Mouse (Mus musculus) heart, embryonic 15.5 days (tissue): Measurements from ENCODE around the gene Sgsm2. TPM values are rescaled to one million over a fixed set of nuclear protein-coding genes. Genes with fewer than 3 reads are reported as not detected.

Source experiments
- ATAC-seq: fragments of 200-750 bp; cut with Nextera tagmentation; replicated peaks from 2 replicates; pipeline ENCODE4 v1.8.0; 2017; ENCODE audit warnings: low read depth, moderate TSS enrichment; ENCODE audit not compliant: insufficient number of reproducible peaks, insufficient read depth, low FRiP score
- H3K27ac ChIP-seq: fragments of 300-500 bp; sonication (generic); 2 replicates; pipeline ENCODE4 v1.5.1; 2015; ENCODE audit warnings: mild to moderate bottlenecking, inconsistent platforms
- H3K27me3 ChIP-seq: fragments of 300-500 bp; sonication (generic); 2 replicates; pipeline ENCODE4 v1.6.1; 2015; ENCODE audit warnings: inconsistent platforms
- H3K36me3 ChIP-seq: fragments of 300-500 bp; sonication (generic); 2 replicates; pipeline ENCODE4 v1.6.1; 2015; ENCODE audit warnings: mild to moderate bottlenecking, inconsistent platforms
- H3K4me1 ChIP-seq: fragments of 300-500 bp; sonication (generic); replicated peaks from 2 replicates; pipeline ENCODE4 v1.6.1; 2015; ENCODE audit warnings: inconsistent platforms
- H3K4me2 ChIP-seq: fragments of 300-500 bp; sonication (generic); 2 replicates; pipeline ENCODE4 v1.6.1; 2015; ENCODE audit warnings: inconsistent platforms, mild to moderate bottlenecking, moderate library complexity
- H3K4me3 ChIP-seq: fragments of 300-500 bp; sonication (generic); 2 replicates; pipeline ENCODE4 v1.5.1; 2015; ENCODE audit warnings: mild to moderate bottlenecking, inconsistent platforms
- H3K9ac ChIP-seq: fragments of 300-500 bp; sonication (generic); 2 replicates; pipeline ENCODE4 v1.6.1; 2015; ENCODE audit warnings: mild to moderate bottlenecking, inconsistent platforms
- H3K9me3 ChIP-seq: fragments of 300-500 bp; sonication (generic); replicated peaks from 2 replicates; pipeline ENCODE4 v1.6.1; 2016; ENCODE audit warnings: inconsistent platforms
- WGBS: fragments of 180-500 bp; shearing (Covaris S2); methylation state at CpG from one replicate; pipeline ENCODE4 v1.1.7; 2015; ENCODE audit warnings: mixed read lengths; 5-methylcytosine and 5-hydroxymethylcytosine counted together
- microRNA-seq: library from miRNA; unstranded; fragments of <30 nt; microRNA quantifications from one replicate; pipeline ENCODE4, GENCODE M21; 2016
- polyA plus RNA-seq: library from polyadenylated mRNA; unstranded; fragments of >200 nt; fragmentation: Nextera tagmentation; extraction: Ambion mirVana; gene quantifications from 2 replicates; pipeline ENCODE4 v1.2.1, GENCODE M21; 2015

The Sgsm2 gene
- polyA plus RNA-seq, 1 experiment from 2014 or later, result 3.5 TPM

GRCm38 (mm10) chr11:74804081-74804627, 92.7 kb downstream of the Sgsm2 start:
- H3K4me1 ChIP-seq, result no peaks in the 10 kb centered on the region
- no peaks in the 10 kb centered on the region for H3K9me3 ChIP-seq
- no peak overlapping the region for H3K4me2 ChIP-seq
- H3K27me3 ChIP-seq, result no peaks in the 10 kb centered on the region
- ATAC-seq, result no peak
- no peak overlapping the region for H3K9ac ChIP-seq
- no peak overlapping the region for H3K27ac ChIP-seq
- WGBS, result 78% methylated on average over 3 of the region's 3 CpGs
- peaks cover 35% of the 10 kb centered on the region for H3K36me3 ChIP-seq
- no peak overlapping the region for H3K4me3 ChIP-seq

- Histone ChIP-seq H3K4me2 (no peak overlapping the region), H3K4me3 (no peak overlapping the region), H3K27ac (no peak overlapping the region), H3K9ac (no peak overlapping the region), H3K27me3 (no peaks in the 10 kb centered on the region), H3K36me3 (peaks cover 58% of the 10 kb centered on the region), H3K4me1 (no peaks in the 10 kb centered on the region), H3K9me3 (no peaks in the 10 kb centered on the region)
- 85% methylated on average over 4 of the region's 4 CpGs for WGBS
- no peak for ATAC-seq
These were observed 96.2 kb downstream of the Sgsm2 start for GRCm38 (mm10) chr11:74800658-74801057.

Small RNA genes lying within 50 kb of the gene (microRNA-seq; reads per million reads assigned to microRNA genes)
- gene Mir6926, result not detected

Other genes with a start within 250 kb of the Sgsm2 start
- 54.7 and 63.4 TPM in 2 replicates for gene Cluh, start 247.6 kb downstream of the Sgsm2 start, polyA plus RNA-seq
- gene Pafah1b1, start 172.4 kb downstream of the Sgsm2 start, polyA plus RNA-seq, result 38.7 and 46.9 TPM in 2 replicates
- gene Mettl16, start 126.2 kb downstream of the Sgsm2 start, polyA plus RNA-seq, result 28.0 and 30.5 TPM in 2 replicates
- gene Mnt, start 66.1 kb downstream of the Sgsm2 start, polyA plus RNA-seq, result 3.0 and 3.7 TPM in 2 replicates
- gene Tsr1, start 1.0 kb upstream of the Sgsm2 start, polyA plus RNA-seq, result 19.2 and 25.9 TPM in 2 replicates
- 10.0 and 11.4 TPM in 2 replicates for gene Smg6, start 28.8 kb upstream of the Sgsm2 start, polyA plus RNA-seq
- gene Srr, start 28.9 kb upstream of the Sgsm2 start, polyA plus RNA-seq, result 18.7 and 22.6 TPM in 2 replicates